Mouse (Mus musculus): ENCODE measurements around the gene Cdrt4. TPM values are rescaled to one million over a fixed set of nuclear protein-coding genes. Genes with fewer than 3 reads are reported as not detected.

Gene Cdrt4
- polyA plus RNA-seq, 1 experiment from 2014 or later: not detected

- WGBS: 87% methylated on average over 9 of the region's 9 CpGs
- no peak overlapping the region for H3K9ac ChIP-seq (ENCODE audit: low read length)
- DNase-seq (ENCODE audit: low spot score): no peak
- no peaks in the 10 kb centered on the region for H3K27me3 ChIP-seq (ENCODE audit: control insufficient read depth, insufficient read depth, low read length)
- H3K36me3 ChIP-seq (ENCODE audit: control insufficient read depth, insufficient read depth, low read length): no peaks in the 10 kb centered on the region
- no peaks in the 10 kb centered on the region for H3K9me3 ChIP-seq (ENCODE audit: control insufficient read depth, low read length)
- no peak overlapping the region for H3K4me2 ChIP-seq (replicated peaks; ENCODE audit: low read depth)
- no peaks in the 10 kb centered on the region for H3K4me1 ChIP-seq (replicated peaks; ENCODE audit: control insufficient read depth, insufficient read depth)
- TF ChIP-seq CTCF (IDR thresholded peaks at IDR 0.05; ENCODE audit: low read depth) (0 out of 2 replicates have a peak, but pooled peaks have one; percentile 24), EP300 (optimal IDR thresholded peaks at IDR 0.05) (no peak)
- H3K4me3 ChIP-seq (ENCODE audit: low read depth, low read length): no peak overlapping the region
- no peak for ATAC-seq (ENCODE audit: low FRiP score, low TSS enrichment)
- H3K27ac ChIP-seq (replicated peaks): no peak overlapping the region
These were observed 17.9 kb upstream of the Cdrt4 start for GRCm38 (mm10) chr11:62933099-62933498.

GRCm38 (mm10) chr11:62934795-62935514, 16.0 kb upstream of the Cdrt4 start:
- 73% methylated on average over 11 of the region's 11 CpGs for WGBS
- DNase-seq (ENCODE audit: low spot score): no peak
- no peak overlapping the region for H3K9ac ChIP-seq (ENCODE audit: low read length)
- ATAC-seq (ENCODE audit: low FRiP score, low TSS enrichment): no peak
- no peak overlapping the region for H3K27ac ChIP-seq (replicated peaks)
- H3K36me3 ChIP-seq (ENCODE audit: control insufficient read depth, insufficient read depth, low read length): no peaks in the 10 kb centered on the region
- no peaks in the 10 kb centered on the region for H3K4me1 ChIP-seq (replicated peaks; ENCODE audit: control insufficient read depth, insufficient read depth)
- H3K9me3 ChIP-seq (ENCODE audit: control insufficient read depth, low read length): no peaks in the 10 kb centered on the region
- no peak overlapping the region for H3K4me3 ChIP-seq (ENCODE audit: low read depth, low read length)
- H3K27me3 ChIP-seq (ENCODE audit: control insufficient read depth, insufficient read depth, low read length): no peaks in the 10 kb centered on the region
- no peak overlapping the region for H3K4me2 ChIP-seq (replicated peaks; ENCODE audit: low read depth)
- TF ChIP-seq EP300 (optimal IDR thresholded peaks at IDR 0.05) (no peak), CTCF (IDR thresholded peaks at IDR 0.05; ENCODE audit: low read depth) (no peak)

- TF ChIP-seq EP300 (optimal IDR thresholded peaks at IDR 0.05) (no peak), CTCF (IDR thresholded peaks at IDR 0.05; ENCODE audit: low read depth) (no peak)
- no peaks in the 10 kb centered on the region for H3K27me3 ChIP-seq (ENCODE audit: control insufficient read depth, insufficient read depth, low read length)
- no peak overlapping the region for H3K9ac ChIP-seq (ENCODE audit: low read length)
- no peak overlapping the region for H3K4me2 ChIP-seq (replicated peaks; ENCODE audit: low read depth)
- H3K9me3 ChIP-seq (ENCODE audit: control insufficient read depth, low read length): no peaks in the 10 kb centered on the region
- DNase-seq (ENCODE audit: low spot score) (no peak), ATAC-seq (ENCODE audit: low FRiP score, low TSS enrichment) (no peak)
- no peaks in the 10 kb centered on the region for H3K4me1 ChIP-seq (replicated peaks; ENCODE audit: control insufficient read depth, insufficient read depth)
- no peaks in the 10 kb centered on the region for H3K36me3 ChIP-seq (ENCODE audit: control insufficient read depth, insufficient read depth, low read length)
- no peak overlapping the region for H3K4me3 ChIP-seq (ENCODE audit: low read depth, low read length)
- WGBS: 73% methylated on average over 6 of the region's 6 CpGs
- H3K27ac ChIP-seq (replicated peaks): no peak overlapping the region
These were observed 13.0 kb upstream of the Cdrt4 start for GRCm38 (mm10) chr11:62937986-62938385.

- Histone ChIP-seq H3K9ac (ENCODE audit: low read length) (no peak overlapping the region), H3K36me3 (ENCODE audit: control insufficient read depth, insufficient read depth, low read length) (no peaks in the 10 kb centered on the region), H3K27ac (replicated peaks) (no peak overlapping the region), H3K4me3 (ENCODE audit: low read depth, low read length) (no peak overlapping the region), H3K9me3 (ENCODE audit: control insufficient read depth, low read length) (no peaks in the 10 kb centered on the region), H3K4me1 (replicated peaks; ENCODE audit: control insufficient read depth, insufficient read depth) (no peaks in the 10 kb centered on the region), H3K27me3 (ENCODE audit: control insufficient read depth, insufficient read depth, low read length) (no peaks in the 10 kb centered on the region), H3K4me2 (replicated peaks; ENCODE audit: low read depth) (no peak overlapping the region)
- ATAC-seq (ENCODE audit: low FRiP score, low TSS enrichment): no peak
- TF ChIP-seq EP300 (optimal IDR thresholded peaks at IDR 0.05) (no peak), CTCF (IDR thresholded peaks at IDR 0.05; ENCODE audit: low read depth) (no peak)
- DNase-seq (ENCODE audit: low spot score): no peak
- 63% methylated on average over 5 of the region's 5 CpGs for WGBS
These were observed 12.1 kb upstream of the Cdrt4 start for GRCm38 (mm10) chr11:62938921-62939320.

DNA sequence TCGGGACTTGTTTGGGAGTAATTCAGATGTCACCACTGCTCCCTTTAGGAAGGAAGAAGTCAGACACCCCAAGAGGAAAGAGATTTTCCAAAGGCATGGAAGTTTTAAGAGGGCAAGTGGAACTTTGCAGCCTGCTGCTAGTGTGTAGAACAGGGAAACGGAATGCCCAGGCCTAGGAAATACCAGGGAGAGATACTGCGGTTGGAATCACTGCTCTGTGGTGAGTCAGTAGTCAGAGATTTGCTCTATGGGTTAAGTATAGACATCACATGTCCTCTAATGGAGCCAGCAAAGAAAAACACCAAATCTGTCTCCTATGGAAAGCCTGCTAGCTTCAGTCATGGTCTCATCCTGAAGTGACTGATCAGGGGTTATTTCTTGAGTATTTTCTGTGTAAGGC, 10.8 kb upstream of the Cdrt4 start:
- Histone ChIP-seq H3K4me1 (replicated peaks; ENCODE audit: control insufficient read depth, insufficient read depth) (no peaks in the 10 kb centered on the region), H3K36me3 (ENCODE audit: control insufficient read depth, insufficient read depth, low read length) (no peaks in the 10 kb centered on the region), H3K4me2 (replicated peaks; ENCODE audit: low read depth) (no peak overlapping the region), H3K9ac (ENCODE audit: low read length) (no peak overlapping the region), H3K27me3 (ENCODE audit: control insufficient read depth, insufficient read depth, low read length) (no peaks in the 10 kb centered on the region), H3K9me3 (ENCODE audit: control insufficient read depth, low read length) (no peaks in the 10 kb centered on the region), H3K27ac (replicated peaks) (no peak overlapping the region), H3K4me3 (ENCODE audit: low read depth, low read length) (no peak overlapping the region)
- no peak for DNase-seq (ENCODE audit: low spot score)
- WGBS: 81% methylated on average over 3 of the region's 3 CpGs
- ATAC-seq (ENCODE audit: low FRiP score, low TSS enrichment): no peak
- TF ChIP-seq EP300 (optimal IDR thresholded peaks at IDR 0.05) (no peak), CTCF (IDR thresholded peaks at IDR 0.05; ENCODE audit: low read depth) (no peak)

- Histone ChIP-seq H3K9me3 (ENCODE audit: control insufficient read depth, low read length) (no peaks in the 10 kb centered on the region), H3K4me2 (replicated peaks; ENCODE audit: low read depth) (no peak overlapping the region), H3K4me1 (replicated peaks; ENCODE audit: control insufficient read depth, insufficient read depth) (no peaks in the 10 kb centered on the region), H3K27ac (replicated peaks) (no peak overlapping the region), H3K27me3 (ENCODE audit: control insufficient read depth, insufficient read depth, low read length) (no peaks in the 10 kb centered on the region), H3K9ac (ENCODE audit: low read length) (no peak overlapping the region), H3K4me3 (ENCODE audit: low read depth, low read length) (no peak overlapping the region), H3K36me3 (ENCODE audit: control insufficient read depth, insufficient read depth, low read length) (no peaks in the 10 kb centered on the region)
- no peak for TF ChIP-seq CTCF (IDR thresholded peaks at IDR 0.05; ENCODE audit: low read depth)
- DNase-seq (ENCODE audit: low spot score): no peak
- 64% methylated on average over 6 of the region's 6 CpGs for WGBS
- ATAC-seq (ENCODE audit: low FRiP score, low TSS enrichment): no peak
These were observed 7.5 kb upstream of the Cdrt4 start for GRCm38 (mm10) chr11:62943538-62943937.
